Mouse (Mus musculus) lung, postnatal 25 days (tissue): ENCODE data around the gene Dcst1.

ENCODE experiments used
- DNase-seq: peaks from one replicate; pipeline ENCODE4 v3.0.0; 2022; ENCODE audit warnings: low spot score

Gene Dcst1

GRCm38 (mm10) chr3:89332013-89332412, 33.0 kb downstream of the Dcst1 start:
- DNase-seq, result no peak

GRCm38 (mm10) chr3:89331561-89331960, 33.5 kb downstream of the Dcst1 start:
- DNase-seq, result no peak

DNA sequence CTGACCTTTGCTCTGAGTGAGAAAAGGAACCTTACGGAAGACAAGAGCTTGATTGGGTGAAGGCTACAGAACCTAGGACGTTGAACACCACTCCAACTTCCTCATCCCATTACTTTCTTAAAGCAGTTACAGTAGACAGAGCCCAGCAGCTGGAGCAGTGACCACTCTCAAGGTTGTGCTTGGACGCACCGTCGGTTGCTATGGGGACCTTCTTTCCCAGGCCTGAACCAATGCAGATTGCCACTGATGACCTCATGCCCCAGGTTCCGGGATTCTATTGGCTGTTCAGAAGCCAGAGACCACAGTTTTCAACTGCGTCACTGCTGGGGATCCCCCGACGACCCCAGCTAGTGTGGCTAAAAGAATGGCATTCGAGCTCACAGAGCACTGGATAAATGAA, 34.1 kb downstream of the Dcst1 start:
- no peak for DNase-seq

DNA sequence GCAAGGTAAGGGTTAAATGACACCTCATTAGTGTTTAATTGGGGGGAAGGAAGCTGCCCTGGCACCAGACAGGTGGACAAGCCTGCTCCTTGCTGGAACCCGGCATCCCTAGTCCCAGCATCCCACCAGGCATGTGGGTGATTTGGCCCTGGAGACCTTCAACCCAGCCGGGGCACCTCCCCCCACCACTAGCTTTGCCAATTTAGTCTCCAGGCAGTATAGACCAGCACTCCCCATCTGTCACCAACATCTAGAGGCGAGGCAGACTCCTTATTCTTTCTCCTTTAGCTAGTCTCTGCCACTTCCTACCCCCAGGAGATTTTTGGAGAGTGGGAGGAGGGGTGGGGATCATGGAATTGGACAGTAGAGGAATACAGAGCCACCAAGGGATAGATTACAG, 34.7 kb downstream of the Dcst1 start:
- no peak for DNase-seq

- DNase-seq, result no peak
Measured at GRCm38 (mm10) chr3:89328623-89329022, 36.4 kb downstream of the Dcst1 start.

GRCm38 (mm10) chr3:89327371-89327870, 37.6 kb downstream of the Dcst1 start:
- DNase-seq, result no peak

GRCm38 (mm10) chr3:89325882-89326281, 39.2 kb downstream of the Dcst1 start:
- no peak for DNase-seq

DNA sequence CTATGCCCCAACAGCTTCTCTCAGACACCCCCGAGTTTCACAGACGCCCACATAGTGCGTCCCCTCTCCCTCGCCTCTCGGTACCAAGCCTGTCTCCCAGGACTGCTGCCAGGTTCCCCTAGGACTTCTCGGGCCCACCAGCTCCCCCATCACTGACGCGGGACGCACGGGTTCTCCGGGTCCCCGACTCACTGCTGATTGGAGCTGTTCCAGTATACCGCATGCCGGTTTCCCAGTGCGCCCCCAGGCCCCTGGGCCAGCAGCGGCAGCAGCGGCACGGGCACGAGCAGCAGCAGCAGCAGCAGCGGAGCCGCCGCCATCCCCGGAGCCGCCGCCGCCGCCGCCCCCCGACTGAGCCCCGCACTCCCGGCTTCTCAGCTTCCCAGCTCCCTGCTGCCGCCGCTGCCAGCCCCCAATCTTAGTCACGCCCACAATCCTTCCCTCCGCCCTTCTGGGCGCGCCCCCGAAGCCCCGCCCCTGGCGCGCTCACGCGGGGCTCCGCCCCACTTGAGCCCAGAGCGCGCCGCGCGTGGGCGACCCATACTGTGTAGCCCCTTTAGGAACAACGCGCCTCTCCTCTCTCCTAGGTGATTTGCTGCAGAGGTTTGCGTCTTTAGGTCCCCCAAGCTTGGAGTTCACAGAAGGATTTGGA, 42.4 kb downstream of the Dcst1 start, which contains the start of gene Efna3:
Gene Efna3, minus strand, starts transcription at position 452 of the 652 bp plus-strand sequence.
- no peak for DNase-seq

- DNase-seq, result no peak
Measured at GRCm38 (mm10) chr3:89322131-89322500, 42.9 kb downstream of the Dcst1 start.

DNA sequence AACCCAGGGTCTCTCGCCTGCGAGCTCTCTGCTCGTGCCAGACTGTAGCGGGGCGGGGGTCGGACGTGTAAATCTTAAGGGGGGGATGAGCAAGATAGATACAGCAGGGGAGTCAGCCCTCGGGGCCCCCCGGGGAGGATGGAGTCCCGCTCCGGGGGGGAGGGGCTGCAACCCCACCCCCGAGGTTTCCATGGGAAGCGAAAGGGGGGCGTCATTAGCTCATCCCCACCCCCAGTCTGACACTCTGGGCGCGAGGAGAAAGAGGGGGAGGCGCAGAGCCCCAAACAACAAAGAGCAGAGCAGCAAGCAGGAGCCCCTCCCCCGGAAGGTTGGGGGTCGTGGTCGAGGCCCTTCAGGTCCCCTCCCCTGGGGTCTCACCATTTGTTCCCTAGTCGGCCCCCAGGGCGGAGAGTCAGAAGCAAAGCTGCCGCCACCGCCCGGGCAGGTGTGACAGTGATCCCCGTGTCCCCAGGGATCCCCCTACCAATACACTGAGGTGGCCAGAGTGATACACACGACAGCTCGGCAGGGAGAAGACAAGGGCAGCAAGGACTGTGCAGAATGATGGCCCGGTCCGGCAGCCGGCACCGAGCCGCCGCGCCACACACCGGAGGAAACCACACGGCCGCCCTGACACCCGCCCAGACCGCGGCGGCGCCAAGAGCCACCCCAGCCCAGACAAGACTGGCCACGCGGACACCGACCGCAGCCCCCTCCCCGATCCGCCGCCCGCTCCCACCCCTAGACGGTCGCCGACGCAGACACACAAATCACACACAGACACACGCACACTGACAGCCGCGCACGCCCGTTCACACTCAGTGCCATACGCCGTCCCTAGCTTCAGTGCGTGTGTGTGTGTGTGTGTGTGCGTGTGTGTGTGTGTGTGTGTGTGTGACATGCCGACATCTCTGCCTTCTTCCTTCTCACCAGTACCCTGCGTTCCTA, 43.6 kb downstream of the Dcst1 start:
- DNase-seq, result no peak

GRCm38 (mm10) chr3:89320581-89321182, 44.4 kb downstream of the Dcst1 start:
- no peak for DNase-seq

DNA sequence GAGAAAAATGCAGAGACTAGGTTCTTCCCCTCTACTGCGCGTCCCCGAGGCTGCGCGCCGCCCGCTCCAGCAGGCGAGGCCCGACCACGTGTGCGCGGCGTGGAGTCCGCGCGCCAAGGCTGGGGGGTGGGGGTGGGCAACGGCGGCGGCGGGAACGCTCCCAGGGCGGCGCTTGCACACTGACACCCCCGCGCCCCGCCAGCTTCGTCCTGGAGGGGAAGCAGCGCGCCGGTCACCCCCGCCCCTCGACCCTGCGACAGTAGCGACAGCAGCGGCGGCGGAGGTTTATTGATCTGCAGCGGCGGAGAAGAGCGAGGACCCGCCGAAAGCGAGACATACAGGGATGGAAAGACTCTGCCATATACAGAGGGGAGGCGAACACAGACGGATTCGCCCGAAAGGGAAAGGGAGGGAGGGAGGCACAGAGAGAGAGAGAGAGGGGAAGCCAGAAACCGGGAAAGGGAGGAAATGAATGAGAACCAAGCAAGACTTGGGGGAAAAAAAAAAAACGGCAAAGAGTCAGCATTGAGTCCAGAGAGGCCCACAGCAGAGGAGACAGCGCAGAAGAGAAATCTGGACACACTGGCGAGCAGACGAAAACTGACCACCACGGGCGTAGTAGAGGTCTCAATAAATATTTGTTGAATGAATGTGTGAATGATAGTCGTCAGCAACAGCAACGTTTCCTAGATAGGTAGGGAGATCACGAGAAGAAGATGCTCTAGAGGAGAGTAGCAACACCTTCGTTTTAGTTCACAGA, 45.3 kb downstream of the Dcst1 start:
- no peak for DNase-seq

DNA sequence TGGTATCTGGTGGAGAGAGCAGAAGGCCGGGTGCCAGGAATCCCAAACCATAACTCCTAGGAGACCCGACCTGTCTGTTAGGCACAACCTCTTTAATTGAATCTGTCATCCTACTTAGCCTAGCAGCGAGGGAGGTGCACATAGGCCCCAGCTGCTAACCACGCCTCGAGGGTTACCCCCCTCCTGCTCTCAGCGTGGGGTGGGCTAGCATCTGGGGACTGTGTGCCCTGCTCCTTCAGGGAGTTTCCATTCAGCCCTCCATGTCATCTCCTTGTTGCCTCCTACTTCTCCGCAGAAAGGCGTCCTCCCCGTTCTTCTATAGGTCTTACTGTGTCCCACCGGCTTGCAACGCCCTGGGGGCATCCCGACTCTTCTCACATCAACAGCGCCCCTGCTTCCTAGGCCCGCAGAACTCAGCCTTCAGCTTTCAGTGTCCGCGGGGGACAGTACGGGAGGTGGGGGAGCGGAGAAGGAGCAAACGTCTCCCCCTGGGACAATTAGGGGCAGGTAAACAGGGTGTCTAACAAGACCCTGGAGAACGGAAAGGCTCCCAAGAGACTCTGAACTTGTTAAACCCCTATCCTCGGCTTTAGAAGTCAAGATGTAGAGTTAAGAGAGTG, 46.0 kb downstream of the Dcst1 start:
- DNase-seq, result no peak

DNA sequence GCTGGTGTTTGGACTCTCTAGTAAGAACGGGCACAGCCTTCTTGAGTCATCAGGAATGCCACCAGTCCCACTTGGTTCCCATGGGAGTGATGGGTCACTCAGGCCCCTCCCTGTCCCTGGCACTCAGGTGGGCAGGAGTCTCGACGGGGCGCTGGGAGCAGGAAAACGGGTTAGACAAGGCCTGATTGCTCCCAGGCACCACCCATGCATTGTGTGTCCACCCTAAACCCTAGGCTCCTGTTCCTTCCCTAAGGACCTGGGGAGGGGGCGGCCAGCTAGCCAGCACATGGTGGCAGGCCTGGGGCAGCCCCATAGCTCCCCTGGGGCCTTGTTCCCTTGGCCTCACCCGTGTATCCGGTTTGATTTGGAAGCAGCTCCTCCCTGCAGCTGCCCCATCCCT, 46.7 kb downstream of the Dcst1 start:
- DNase-seq, result no peak

GRCm38 (mm10) chr3:89317246-89317645, 47.8 kb downstream of the Dcst1 start:
- no peak for DNase-seq

GRCm38 (mm10) chr3:89316833-89317232, 48.2 kb downstream of the Dcst1 start:
- peak; percentile 91 for DNase-seq

GRCm38 (mm10) chr3:89315930-89316831, 48.9 kb downstream of the Dcst1 start:
- no peak for DNase-seq

DNA sequence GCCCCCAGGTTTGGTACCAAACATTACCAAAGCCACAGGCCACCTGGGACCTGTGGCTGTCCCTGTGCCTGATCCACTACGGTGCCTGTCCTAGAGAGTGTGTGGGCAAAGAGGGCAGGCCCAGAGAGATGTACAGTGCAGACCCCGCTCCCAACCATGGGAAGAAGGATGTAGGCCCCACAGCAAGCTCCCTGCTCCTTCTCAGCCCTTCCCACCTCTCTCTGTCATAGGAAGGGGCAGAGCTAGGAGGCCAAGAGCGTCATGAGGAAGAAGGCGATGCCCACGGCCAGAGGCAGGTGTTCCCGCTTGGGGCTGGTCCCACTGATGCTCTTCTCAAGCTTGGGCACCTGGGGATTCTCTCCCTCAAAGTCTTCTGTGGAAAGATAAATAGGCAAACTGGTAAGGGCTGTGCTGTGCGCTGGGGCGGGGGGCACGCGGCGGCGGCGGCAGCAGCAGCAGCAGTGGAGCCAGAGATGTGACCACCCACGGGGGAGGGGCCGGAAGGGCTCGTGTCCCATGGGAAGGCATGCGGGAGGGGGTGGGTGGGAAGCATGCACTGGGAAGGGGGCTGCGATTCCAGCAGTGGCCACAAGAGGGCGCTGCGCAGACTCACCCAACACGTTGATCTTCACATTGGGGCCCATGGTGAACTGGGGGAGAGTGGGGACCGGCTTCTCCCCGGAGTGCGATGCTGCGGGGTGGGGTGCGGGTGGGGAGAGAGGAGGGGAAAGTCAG, 49.7 kb downstream of the Dcst1 start:
- peak; percentile 81 for DNase-seq

DNA sequence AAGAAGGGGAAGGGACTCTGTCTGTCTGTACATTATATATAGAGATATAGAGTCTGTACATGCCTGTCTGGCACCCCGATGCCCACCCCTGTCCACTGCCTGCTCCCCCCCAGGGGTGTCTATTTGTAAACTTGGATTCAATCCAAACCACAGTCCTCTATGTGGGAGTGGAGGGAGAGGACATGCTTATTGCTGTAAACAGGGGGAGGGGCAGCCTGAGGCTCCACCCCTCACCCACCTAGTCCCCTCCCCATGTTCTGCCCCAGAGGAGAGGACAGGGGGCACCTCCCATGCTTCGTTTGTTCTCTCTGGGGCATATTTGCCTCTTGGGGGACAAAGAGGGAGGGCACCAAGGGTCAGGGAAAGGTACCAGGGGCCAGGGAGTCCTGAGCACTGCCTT, 50.3 kb downstream of the Dcst1 start:
- no peak for DNase-seq

DNA sequence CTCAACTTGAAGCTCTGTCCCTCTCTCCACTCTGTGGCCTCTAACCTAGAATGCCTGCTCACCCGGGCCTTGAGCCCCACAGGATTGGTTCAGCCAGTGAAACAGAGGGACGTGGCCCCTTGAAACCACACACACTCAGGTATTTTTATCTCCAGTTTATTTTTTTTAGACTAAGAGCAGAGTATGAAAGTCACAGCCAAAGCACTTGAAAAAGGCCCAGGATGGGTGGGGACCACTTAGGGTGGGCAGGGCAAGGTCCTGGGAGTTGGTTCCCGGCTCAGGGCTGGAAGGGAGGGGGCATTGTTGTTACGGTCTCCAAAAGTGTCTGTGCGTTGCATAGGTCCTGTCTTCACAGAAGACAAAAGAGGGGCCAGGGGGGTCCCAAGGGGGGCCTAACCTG, 50.7 kb downstream of the Dcst1 start:
- DNase-seq, result peak; percentile 87
